In the genomic region with DNA sequence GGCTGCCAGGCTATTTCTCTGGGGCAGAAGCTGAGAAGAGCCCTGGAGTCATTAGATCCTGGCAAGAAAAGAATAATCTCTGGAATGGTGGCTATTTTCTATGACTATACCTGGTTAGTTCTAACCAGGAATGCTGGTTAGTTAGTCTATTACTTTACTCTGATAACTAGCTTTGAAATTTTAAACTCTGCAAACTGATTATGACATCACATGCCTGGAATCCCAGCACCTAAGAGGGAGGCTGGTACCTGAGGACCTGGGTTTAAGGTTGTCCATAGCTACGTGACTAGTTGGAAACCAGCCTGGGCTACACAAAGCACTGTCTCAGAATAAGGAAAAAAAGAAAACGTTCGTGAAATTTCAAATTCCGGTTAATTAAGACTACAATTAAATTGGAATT, we compare ENCODE assay signal across 36 mouse cellular contexts. TPM values are rescaled to one million over a fixed set of nuclear protein-coding genes. Genes with fewer than 3 reads are reported as not detected.
"Had no signal": no experiment of that assay in that cellular context is flagged by ENCODE, and none has a peak within 500 bp of the region (broad histone marks: within the 10 kb centered on the region; RNA-seq: fewer than 3 reads in every experiment).

No protein-coding gene starts in this region.

- H3K27ac ChIP-seq: embryonic facial prominence, embryonic 10.5 days; embryonic facial prominence, embryonic 12.5 days; embryonic facial prominence, embryonic 13.5 days; embryonic facial prominence, embryonic 15.5 days; forebrain, embryonic 15.5 days; gastrocnemius, adult 2 months; heart, adult 2 months had no signal

- H3K4me3 ChIP-seq: embryonic facial prominence, embryonic 10.5 days; embryonic facial prominence, embryonic 12.5 days; embryonic facial prominence, embryonic 13.5 days; embryonic facial prominence, embryonic 15.5 days; erythroblast, embryonic 14.5 days; forebrain, embryonic 10.5 days; forebrain, embryonic 12.5 days; forebrain, embryonic 13.5 days; forebrain, embryonic 15.5 days; gastrocnemius, adult 2 months; heart, adult 2 months had no signal

- ATAC-seq: forebrain, embryonic 14.5 days; forebrain, embryonic 15.5 days; forebrain, embryonic 16.5 days; forebrain, postnatal 0 days had no signal

- H3K9me3 ChIP-seq: embryonic facial prominence, embryonic 10.5 days; embryonic facial prominence, embryonic 12.5 days; embryonic facial prominence, embryonic 13.5 days; embryonic facial prominence, embryonic 15.5 days; forebrain, embryonic 10.5 days; forebrain, embryonic 12.5 days; forebrain, embryonic 13.5 days; forebrain, embryonic 15.5 days had no signal

- H3K36me3 ChIP-seq: embryonic facial prominence, embryonic 10.5 days; embryonic facial prominence, embryonic 12.5 days; embryonic facial prominence, embryonic 13.5 days; embryonic facial prominence, embryonic 15.5 days; forebrain, embryonic 10.5 days; forebrain, embryonic 12.5 days; forebrain, embryonic 15.5 days had no signal

- DNase-seq: cerebellum, adult 8-10 months; cerebellum, adult 9-10 months; cerebellum, adult 9-11 months; cerebellum, postnatal 25 days; cerebellum, postnatal 36 days; embryo, embryonic 11 days; forebrain, postnatal 0 days; gastrocnemius, adult 2 months; gastrocnemius, postnatal 10 days; gastrocnemius, postnatal 14 days; gastrocnemius, postnatal 25 days; gastrocnemius, postnatal 36 days; heart, adult 11 months; heart, adult 18-20 months; heart, adult 2 months had no signal

- H3K4me1 ChIP-seq: embryonic facial prominence, embryonic 15.5 days had no signal

- H3K9ac ChIP-seq: embryonic facial prominence, embryonic 12.5 days; embryonic facial prominence, embryonic 13.5 days; embryonic facial prominence, embryonic 15.5 days; forebrain, embryonic 12.5 days; forebrain, embryonic 13.5 days; forebrain, embryonic 15.5 days; forebrain, postnatal 0 days had no signal

- H3K27me3 ChIP-seq: embryonic facial prominence, embryonic 12.5 days; embryonic facial prominence, embryonic 15.5 days; forebrain, embryonic 13.5 days; forebrain, embryonic 15.5 days had no signal

- H3K4me2 ChIP-seq: embryonic facial prominence, embryonic 12.5 days; embryonic facial prominence, embryonic 13.5 days; embryonic facial prominence, embryonic 15.5 days; forebrain, embryonic 12.5 days; forebrain, embryonic 15.5 days had no signal

RNA-seq across cellular contexts. Expression of a gene that starts 39.7 kb away (rescaled TPM):
- total RNA-seq: common myeloid progenitor, adult 5-6 weeks; forebrain, postnatal 0 days; gastrocnemius, adult 18-20 months; gastrocnemius, adult 2 months; gastrocnemius, adult 8-10 months; gastrocnemius, postnatal 10 days; gastrocnemius, postnatal 14 days; gastrocnemius, postnatal 25 days; gastrocnemius, postnatal 36 days; granulocyte monocyte progenitor cell, adult 5-6 weeks; heart, adult 8-10 months had no signal
- polyA plus RNA-seq: cortical plate, adult 2 months; embryonic facial prominence, embryonic 11.5 days; embryonic facial prominence, embryonic 12.5 days; embryonic facial prominence, embryonic 13.5 days; embryonic facial prominence, embryonic 14.5 days; erythroblast, embryonic 14.5 days; forebrain, embryonic 10.5 days; forebrain, embryonic 11.5 days; forebrain, embryonic 12.5 days; forebrain, embryonic 13.5 days; forebrain, embryonic 15.5 days; forebrain, embryonic 16.5 days; frontal cortex, adult 2 months; heart, adult 2 months had no signal
